Mouse (Mus musculus): ENCODE measurements at regions not wholly inside any gene's neighbourhood (a gene's known extent, or its start where the extent isn't known, plus 50 kb on each side); places are given as distances from the start of the nearest gene placed in this dataset.

GRCm38 (mm10) chr7:36090291-36091123, 287.7 kb upstream of the Zfp507 start:
- DNase-seq: no peak

GRCm38 (mm10) chr7:36087598-36087997, 284.8 kb upstream of the Zfp507 start:
- DNase-seq: no peak

GRCm38 (mm10) chr7:36078666-36079065, 275.9 kb upstream of the Zfp507 start:
- DNase-seq: no peak

- DNase-seq: no peak
Observed at GRCm38 (mm10) chr7:36078089-36078654, 275.4 kb upstream of the Zfp507 start.

GRCm38 (mm10) chr7:36077271-36077670, 274.5 kb upstream of the Zfp507 start:
- DNase-seq: peak; percentile 7

GRCm38 (mm10) chr7:36076021-36076441, 273.2 kb upstream of the Zfp507 start:
- peak; percentile 22 for DNase-seq

- DNase-seq: peak; percentile 55
Observed at GRCm38 (mm10) chr7:36071774-36072173, 269.0 kb upstream of the Zfp507 start.

GRCm38 (mm10) chr7:36066725-36067124, 263.9 kb upstream of the Zfp507 start:
- DNase-seq: no peak

- no peak for DNase-seq
Observed at GRCm38 (mm10) chr7:36061679-36062078, 258.9 kb upstream of the Zfp507 start.

GRCm38 (mm10) chr7:36060426-36060825, 257.6 kb upstream of the Zfp507 start:
- no peak for DNase-seq

GRCm38 (mm10) chr7:36046053-36046452, 243.2 kb upstream of the Zfp507 start:
- no peak for DNase-seq

- DNase-seq: no peak
Observed at GRCm38 (mm10) chr7:36031881-36032280, 229.1 kb upstream of the Zfp507 start.

GRCm38 (mm10) chr7:36023015-36023414, 220.2 kb upstream of the Zfp507 start:
- DNase-seq: no peak

- DNase-seq: no peak
Observed at GRCm38 (mm10) chr7:36022489-36022888, 219.7 kb upstream of the Zfp507 start.

- no peak for DNase-seq
Observed at GRCm38 (mm10) chr7:36016926-36017753, 214.3 kb upstream of the Zfp507 start.

GRCm38 (mm10) chr7:35996609-35997008, 193.8 kb upstream of the Zfp507 start:
- no peak for DNase-seq

- DNase-seq: no peak
Observed at GRCm38 (mm10) chr7:35992511-35992910, 189.7 kb upstream of the Zfp507 start.

GRCm38 (mm10) chr7:35991141-35991540, 188.3 kb upstream of the Zfp507 start:
- DNase-seq: no peak

- no peak for DNase-seq
Observed at GRCm38 (mm10) chr7:35989456-35989855, 186.7 kb upstream of the Zfp507 start.

- no peak for DNase-seq
Observed at GRCm38 (mm10) chr7:35988449-35989109, 185.8 kb upstream of the Zfp507 start.

- DNase-seq: no peak
Observed at GRCm38 (mm10) chr7:35977986-35978385, 175.2 kb upstream of the Zfp507 start.

GRCm38 (mm10) chr7:35958731-35959130, 155.9 kb upstream of the Zfp507 start:
- DNase-seq: peak; percentile 21

- DNase-seq: no peak
Observed at GRCm38 (mm10) chr7:35958052-35958451, 155.2 kb upstream of the Zfp507 start.
